Mouse (Mus musculus) heart, adult 2 months (tissue): ENCODE data around the gene Oasl1. TPM values are rescaled to one million over a fixed set of nuclear protein-coding genes. Genes with fewer than 3 reads are reported as not detected.

Source experiments
- DNase-seq, 2 experiments: peaks; one replicate each; pipeline ENCODE4 v3.0.0; 2021
- H3K27ac ChIP-seq: fragments of 200-600 bp; 2 replicates; pipeline ENCODE4 v1.8.1; 2022
- H3K27me3 ChIP-seq: fragments of 200-500 bp; 2 replicates; pipeline ENCODE4 v1.6.1; 2012; ENCODE audit warnings: mild to moderate bottlenecking, low read length, inconsistent platforms, mixed read lengths; ENCODE audit not compliant: control insufficient read depth, insufficient read depth
- H3K36me3 ChIP-seq: fragments of 200-500 bp; 2 replicates; pipeline ENCODE4 v1.6.1; 2012; ENCODE audit warnings: low read length, inconsistent platforms; ENCODE audit not compliant: control insufficient read depth, insufficient read depth
- H3K4me1 ChIP-seq: fragments of 200-500 bp; 2 replicates; pipeline ENCODE4 v1.6.1; 2011; ENCODE audit warnings: low read length; ENCODE audit not compliant: control insufficient read depth, insufficient read depth
- H3K4me3 ChIP-seq: fragments of 200-600 bp; 2 replicates; pipeline ENCODE4 v1.8.1; 2022
- H3K79me2 ChIP-seq: fragments of 200-500 bp; replicated peaks from 2 replicates; pipeline ENCODE4 v1.6.1; 2012; ENCODE audit warnings: mild to moderate bottlenecking, inconsistent platforms, low read length, moderate library complexity, mixed read lengths; ENCODE audit not compliant: control insufficient read depth, insufficient read depth
- H3K9ac ChIP-seq: fragments of 200-500 bp; 2 replicates; pipeline ENCODE4 v1.6.1; 2012; ENCODE audit warnings: low read depth, mild to moderate bottlenecking, control low read depth, inconsistent platforms, low read length, mixed read lengths
- CTCF ChIP-seq: fragments of 200-600 bp; IDR thresholded peaks from 2 replicates; pipeline ENCODE4 v1.8.1; 2022; ENCODE audit warnings: antibody characterized with exemption, mild to moderate bottlenecking, moderate library complexity
- EP300 ChIP-seq: fragments of 200-500 bp; IDR thresholded peaks from 2 replicates; pipeline ENCODE4 v1.6.1; 2011; ENCODE audit warnings: low read depth, low read length, control low read depth; ENCODE audit not compliant: insufficient read depth
- POLR2A ChIP-seq: fragments of 200-500 bp; IDR thresholded peaks from 2 replicates; pipeline ENCODE4 v1.6.1; 2011; ENCODE audit warnings: mild to moderate bottlenecking, low read depth, low read length, control low read depth; ENCODE audit not compliant: insufficient read depth
- WGBS: fragments of 180-500 bp; shearing (Covaris S2); methylation state at CpG from one replicate; pipeline ENCODE4 v1.1.7; 2018; 5-methylcytosine and 5-hydroxymethylcytosine counted together
- intact Hi-C: fragments of 180-260 bp; cut with DNase I; formaldehyde crosslinking; loops from one replicate; pipeline ENCODE4 v1.15.1; 2025
- polyA plus RNA-seq: library from polyadenylated mRNA; depleted of rRNA; stranded (reverse); fragments of >200 nt; gene quantifications from 2 replicates; pipeline ENCODE4 v1.2.3, GENCODE M21; 2012
- total RNA-seq, 2 experiments: library from RNA; stranded (reverse); gene quantifications; 2 replicates each; pipeline ENCODE4 v1.2.3; 2021

Oasl1 gene
- total and polyA plus RNA-seq, 3 experiments, result 0.91 to 1.5 (median 1.0) TPM

DNA sequence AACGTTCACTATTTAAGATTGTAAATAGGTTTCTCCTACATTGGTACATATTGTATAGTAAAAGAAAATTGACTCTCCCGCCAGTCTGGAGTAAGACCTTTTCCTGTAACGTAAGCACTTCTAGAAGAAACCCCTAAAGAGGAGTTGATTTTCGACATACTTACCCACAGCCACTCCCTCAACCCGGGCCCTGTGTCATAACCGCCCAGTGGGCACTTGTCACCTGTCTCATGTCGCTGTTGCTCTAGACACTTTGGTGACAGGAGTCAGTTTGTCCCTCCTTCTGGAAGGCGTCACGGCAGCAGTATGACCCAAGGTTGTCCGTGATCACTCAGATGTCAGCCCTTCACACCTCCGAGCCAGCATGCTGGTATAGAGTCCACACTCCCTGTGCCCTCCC is 40.0 kb upstream of the Oasl1 start:
- no peak overlapping the region for H3K9ac ChIP-seq
- no peaks in the 10 kb centered on the region for H3K79me2 ChIP-seq
- H3K4me3 ChIP-seq, result no peak overlapping the region
- intact Hi-C loops, result no loop called here
- no peaks in the 10 kb centered on the region for H3K36me3 ChIP-seq
- TF ChIP-seq EP300 (no peak), POLR2A (no peak), CTCF (no peak)
- H3K27ac ChIP-seq, result no peak overlapping the region
- DNase-seq, result no peak
- no peaks in the 10 kb centered on the region; the same call in 1 of the 2 replicates for H3K27me3 ChIP-seq
- no peaks in the 10 kb centered on the region for H3K4me1 ChIP-seq
- 78% methylated on average over 11 of the region's 11 CpGs for WGBS

DNA sequence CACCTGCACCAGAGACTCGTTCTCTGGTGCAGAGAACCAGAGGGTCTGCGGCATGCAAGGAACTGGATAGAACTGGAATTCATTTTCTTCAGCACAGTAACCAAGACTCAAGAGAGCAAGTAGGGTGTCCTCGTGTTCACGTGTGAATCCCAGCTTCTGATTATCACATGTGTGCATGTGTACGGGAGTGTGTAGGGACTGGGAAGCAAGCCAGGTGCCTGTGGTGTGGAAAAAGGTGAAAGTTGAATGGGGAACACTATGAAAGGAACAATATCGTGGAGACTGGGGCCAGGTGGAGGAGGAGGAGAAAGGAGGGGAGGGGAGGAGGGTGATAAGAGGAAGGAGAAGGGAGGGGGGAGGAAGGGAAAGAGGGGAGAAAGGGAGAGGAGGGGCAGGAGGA is 36.2 kb upstream of the Oasl1 start:
- Histone ChIP-seq H3K79me2 (no peaks in the 10 kb centered on the region), H3K27me3 (no peaks in the 10 kb centered on the region), H3K27ac (no peak overlapping the region), H3K36me3 (no peaks in the 10 kb centered on the region), H3K4me1 (no peaks in the 10 kb centered on the region), H3K4me3 (no peak overlapping the region), H3K9ac (no peak overlapping the region)
- intact Hi-C loops, result no loop called here
- TF ChIP-seq POLR2A (no peak), EP300 (no peak), CTCF (no peak)
- 67% methylated on average over 6 of the region's 6 CpGs for WGBS
- DNase-seq, result no peak

DNA sequence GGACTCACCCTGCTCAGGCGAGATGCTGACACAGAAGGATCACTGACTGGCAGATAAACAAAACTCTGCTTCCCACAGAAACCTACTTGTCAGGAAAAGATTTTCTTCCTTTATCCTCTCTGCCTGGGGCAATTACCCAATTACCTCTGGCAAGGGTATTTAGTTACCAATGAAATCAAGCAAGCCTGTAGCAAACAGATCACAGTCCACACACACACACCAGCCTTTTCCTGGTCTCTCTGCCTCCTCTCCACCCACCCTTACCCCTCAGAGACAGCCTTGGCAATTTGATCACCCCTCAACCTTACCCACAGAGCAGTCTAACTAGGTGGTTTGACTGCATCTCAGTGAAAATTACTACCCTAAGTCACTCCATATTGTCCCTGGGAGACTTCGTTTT is 34.0 kb upstream of the Oasl1 start:
- H3K9ac ChIP-seq, result no peak overlapping the region
- H3K79me2 ChIP-seq, result no peaks in the 10 kb centered on the region
- no peaks in the 10 kb centered on the region for H3K36me3 ChIP-seq
- intact Hi-C loops, result no loop called here
- TF ChIP-seq CTCF (no peak), EP300 (no peak), POLR2A (no peak)
- WGBS, result 100% methylated on average over 2 of the region's 2 CpGs
- no peak overlapping the region for H3K4me3 ChIP-seq
- no peak overlapping the region for H3K27ac ChIP-seq
- no peaks in the 10 kb centered on the region for H3K4me1 ChIP-seq
- no peak for DNase-seq
- no peaks in the 10 kb centered on the region for H3K27me3 ChIP-seq

DNA sequence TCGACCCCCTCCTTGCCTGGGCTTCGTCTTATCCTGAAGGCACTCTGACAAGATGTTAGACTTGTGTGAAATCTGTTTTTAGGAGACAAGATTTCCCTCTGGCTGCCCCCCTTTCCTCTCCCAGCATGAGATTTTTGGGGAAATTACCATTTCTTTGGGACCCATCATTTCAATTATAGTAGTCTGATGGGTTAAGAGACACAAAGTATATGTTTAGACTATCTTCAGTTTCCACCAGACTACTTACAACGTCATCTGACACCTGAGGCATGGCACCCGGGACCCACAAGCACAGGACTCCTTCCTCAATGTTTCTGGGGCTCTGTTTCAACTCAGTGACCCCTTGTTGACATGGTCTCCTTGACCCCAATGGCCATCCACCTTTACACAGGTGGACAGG is 27.5 kb upstream of the Oasl1 start:
- no peak overlapping the region for H3K9ac ChIP-seq
- H3K4me3 ChIP-seq, result no peak overlapping the region
- no peaks in the 10 kb centered on the region for H3K79me2 ChIP-seq
- H3K27ac ChIP-seq, result no peak overlapping the region
- no peaks in the 10 kb centered on the region for H3K27me3 ChIP-seq
- DNase-seq, result no peak
- H3K4me1 ChIP-seq, result peaks cover 3% of the 10 kb centered on the region
- no peak for TF ChIP-seq EP300
- no peak for TF ChIP-seq CTCF
- H3K36me3 ChIP-seq, result no peaks in the 10 kb centered on the region
- intact Hi-C loops, result loop anchor here (5.0 kb wide), 1 partner anchor 73 kb away; the partner anchor contains the start of gene 1500011B03Rik
- WGBS, result 91% methylated on average over 4 of the region's 4 CpGs

GRCm38 (mm10) chr5:114896688-114897373 is 26.2 kb upstream of the Oasl1 start, which contains the start of gene Oasl2:
Gene Oasl2 (plus strand): TSS chr5:114896936.
- DNase-seq, result peak in 1 of 2 experiments; percentile 13
- Histone ChIP-seq H3K27me3 (no peaks in the 10 kb centered on the region), H3K9ac (peak within 1 kb of the TSS; percentile 65), H3K4me1 (peaks cover 3% of the 10 kb centered on the region), H3K36me3 (no peaks in the 10 kb centered on the region), H3K79me2 (no peaks in the 10 kb centered on the region), H3K27ac (peak within 1 kb of the TSS; percentile 94), H3K4me3 (peak within 1 kb of the TSS; percentile 68)
- intact Hi-C loops, result loop anchor here (5.0 kb wide), 1 partner anchor 75 kb away; the partner anchor contains the start of gene 1500011B03Rik
- TF ChIP-seq POLR2A, result no peak
- 32% methylated on average over 13 of the region's 13 CpGs for WGBS

DNA sequence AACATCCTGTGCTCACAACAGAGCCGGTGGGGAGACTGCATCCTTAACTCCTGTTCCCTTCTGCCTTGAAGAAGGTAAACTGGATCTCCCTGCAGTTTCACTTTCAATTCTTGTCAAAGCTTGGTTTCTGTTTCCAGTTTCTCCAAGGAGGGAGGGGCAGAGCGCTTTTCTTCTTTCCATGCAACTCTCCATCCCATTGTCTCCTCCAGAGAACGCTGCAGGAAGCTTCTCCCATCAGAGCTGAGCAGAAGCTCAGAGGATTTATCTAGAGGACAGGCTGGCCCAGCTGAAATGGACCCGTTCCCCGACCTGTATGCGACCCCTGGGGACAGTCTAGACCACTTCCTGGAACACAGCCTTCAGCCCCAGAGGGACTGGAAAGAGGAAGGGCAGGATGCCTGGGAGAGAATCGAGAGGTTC is 25.7 kb upstream of the Oasl1 start:
- peak; percentile 74 to 76 for DNase-seq
- Histone ChIP-seq H3K36me3 (no peaks in the 10 kb centered on the region), H3K4me3 (peak overlapping the region; percentile 68), H3K27me3 (no peaks in the 10 kb centered on the region), H3K27ac (peak overlapping the region; percentile 94), H3K9ac (peak overlapping the region; percentile 65), H3K79me2 (no peaks in the 10 kb centered on the region), H3K4me1 (peaks cover 3% of the 10 kb centered on the region)
- WGBS, result 4% methylated on average over 7 of the region's 7 CpGs
- intact Hi-C loops, result loop anchor here (5.0 kb wide), 1 partner anchor 75 kb away; the partner anchor contains the start of gene 1500011B03Rik
- 0 out of 2 replicates have a peak, but pooled peaks have one; percentile 24 for TF ChIP-seq EP300
- TF ChIP-seq POLR2A, result peak; percentile 81
- TF ChIP-seq CTCF, result no peak
